Mouse (Mus musculus): Measurements from ENCODE around the gene Hoxa5. TPM values are rescaled to one million over a fixed set of nuclear protein-coding genes. Genes with fewer than 3 reads are reported as not detected.

The Hoxa5 gene
- polyA plus RNA-seq, 1 experiment = 1.3 TPM

DNA sequence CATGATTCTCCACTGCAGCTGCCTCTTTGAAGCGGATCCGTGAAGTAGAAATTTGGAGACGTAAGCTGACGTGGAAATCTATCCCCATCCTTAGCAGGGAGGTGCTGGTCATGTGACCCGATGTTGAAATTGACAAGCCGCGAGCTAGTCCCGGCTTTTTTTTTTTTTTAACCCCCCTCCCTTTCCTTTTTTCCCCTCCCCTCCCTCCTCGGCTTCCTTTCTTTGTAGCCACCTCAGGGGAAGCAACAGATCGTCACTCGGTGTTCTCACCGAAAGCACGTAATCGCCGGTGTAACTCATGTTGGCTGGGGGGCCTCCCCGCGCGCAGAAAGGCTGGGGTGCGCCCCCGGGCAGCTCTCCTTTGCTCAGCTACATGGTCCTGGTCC, 41.4 kb upstream of the Hoxa5 start, which contains the start of gene Hoxa11:
Hoxa11 (minus strand) TSS at position 54 of the 386 bp plus-strand sequence.
- no peak for DNase-seq (ENCODE audit: low read depth in 1 of 2, low spot score in 2 of 2)
- 4% methylated on average over 20 of the region's 20 CpGs for WGBS
- no peak within 1 kb of the TSS; the same call in 1 of the 2 replicates for H3K4me3 ChIP-seq (ENCODE audit: extremely low read depth, insufficient read depth, insufficient read length)
- TF ChIP-seq POLR2A (IDR thresholded peaks at IDR 0.05; ENCODE audit: low read depth, low read length) (no peak), CTCF (IDR thresholded peaks at IDR 0.05; ENCODE audit: extremely low read depth, insufficient read depth, insufficient read length, insufficient replicate concordance) (no peak)
- peaks cover 66% of the 10 kb centered on the region for H3K27me3 ChIP-seq (ENCODE audit: control insufficient read depth, insufficient read depth, low read length)
- no peaks in the 10 kb centered on the region for H3K36me3 ChIP-seq (ENCODE audit: control insufficient read depth, insufficient read depth, low read length)
- H3K4me1 ChIP-seq (ENCODE audit: control insufficient read depth, insufficient read depth, insufficient read length) = peaks cover 15% of the 10 kb centered on the region
- H3K27ac ChIP-seq (ENCODE audit: insufficient read depth, low read length) = no peak within 1 kb of the TSS

DNA sequence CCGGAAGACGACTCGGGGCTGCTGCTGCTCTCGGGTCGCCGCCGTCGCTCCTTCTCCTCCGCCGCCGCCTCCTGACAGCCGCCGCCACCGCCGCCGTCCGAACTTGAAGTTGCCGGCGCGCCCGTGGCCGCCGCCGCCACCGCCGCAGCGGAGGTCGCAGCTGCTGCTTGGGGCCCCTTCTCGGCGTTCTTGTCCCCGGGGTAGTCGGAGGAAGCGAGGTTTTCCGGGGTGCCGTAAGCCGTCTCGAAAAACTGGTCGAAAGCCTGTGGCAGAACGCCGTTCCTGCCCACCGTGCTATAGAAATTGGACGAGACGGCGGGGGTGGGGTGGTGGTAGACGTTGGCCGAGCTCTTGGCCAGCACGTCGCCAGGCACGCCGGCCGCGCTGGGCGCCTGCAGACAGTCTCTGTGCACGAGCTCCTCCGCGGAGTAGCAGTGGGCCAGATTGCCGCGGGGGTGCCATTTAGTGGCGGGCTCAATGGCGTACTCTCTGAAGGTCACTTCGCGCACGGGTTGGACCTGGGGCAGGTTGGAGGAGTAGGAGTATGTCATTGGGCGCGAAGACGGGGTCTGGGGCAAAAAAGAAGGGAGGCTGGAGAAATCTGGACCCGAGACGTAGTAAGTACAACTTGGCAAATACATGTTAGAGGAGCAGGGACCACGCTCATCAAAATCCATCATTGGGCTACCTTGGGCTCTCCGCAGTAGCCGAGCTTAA, 40.8 kb upstream of the Hoxa5 start:
- Histone ChIP-seq H3K4me1 (ENCODE audit: control insufficient read depth, insufficient read depth, insufficient read length) (peaks cover 15% of the 10 kb centered on the region), H3K36me3 (ENCODE audit: control insufficient read depth, insufficient read depth, low read length) (no peaks in the 10 kb centered on the region), H3K27ac (ENCODE audit: insufficient read depth, low read length) (no peak overlapping the region), H3K27me3 (ENCODE audit: control insufficient read depth, insufficient read depth, low read length) (peaks cover 67% of the 10 kb centered on the region), H3K4me3 (ENCODE audit: extremely low read depth, insufficient read depth, insufficient read length) (no peak overlapping the region; the same call in 1 of the 2 replicates)
- TF ChIP-seq POLR2A (IDR thresholded peaks at IDR 0.05; ENCODE audit: low read depth, low read length) (no peak), CTCF (IDR thresholded peaks at IDR 0.05; ENCODE audit: extremely low read depth, insufficient read depth, insufficient read length, insufficient replicate concordance) (no peak)
- WGBS = 3% methylated on average over 71 of the region's 71 CpGs
- no peak for DNase-seq (ENCODE audit: low read depth in 1 of 2, low spot score in 2 of 2)

DNA sequence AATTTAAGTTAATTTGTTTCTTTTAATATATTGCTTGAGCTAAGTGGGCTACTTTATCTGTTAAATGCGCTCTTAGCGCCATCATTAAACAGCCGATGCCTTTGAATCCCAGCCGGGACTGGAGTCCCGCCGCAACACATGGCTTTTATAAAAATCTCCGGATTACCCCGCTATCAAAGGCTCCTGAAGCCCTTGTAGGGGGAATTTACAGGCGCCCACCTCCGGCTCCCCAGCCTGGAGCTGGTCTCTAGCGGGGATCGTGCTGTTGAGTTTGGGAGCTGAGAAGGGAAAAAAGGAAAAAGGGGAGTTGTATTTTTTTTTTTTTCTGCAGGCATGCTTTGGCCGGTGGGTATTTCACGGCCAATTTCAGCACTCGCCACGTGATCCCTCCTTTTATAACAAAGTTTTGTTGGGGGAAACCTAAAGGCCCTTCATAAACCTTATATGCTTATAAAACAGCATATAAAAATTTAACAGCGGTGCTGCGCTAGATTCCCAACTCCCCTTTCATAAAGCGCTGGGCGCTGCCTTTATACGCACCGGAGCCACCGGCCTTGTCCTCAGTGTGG, 40.2 kb upstream of the Hoxa5 start:
- DNase-seq (ENCODE audit: low read depth in 1 of 2, low spot score in 2 of 2) = no peak
- H3K4me1 ChIP-seq (ENCODE audit: control insufficient read depth, insufficient read depth, insufficient read length) = peaks cover 15% of the 10 kb centered on the region
- TF ChIP-seq POLR2A (IDR thresholded peaks at IDR 0.05; ENCODE audit: low read depth, low read length) = no peak
- no peak for TF ChIP-seq CTCF (IDR thresholded peaks at IDR 0.05; ENCODE audit: extremely low read depth, insufficient read depth, insufficient read length, insufficient replicate concordance)
- H3K36me3 ChIP-seq (ENCODE audit: control insufficient read depth, insufficient read depth, low read length) = no peaks in the 10 kb centered on the region
- H3K4me3 ChIP-seq (ENCODE audit: extremely low read depth, insufficient read depth, insufficient read length) = no peak overlapping the region; the same call in 1 of the 2 replicates
- WGBS = 4% methylated on average over 23 of the region's 23 CpGs
- H3K27me3 ChIP-seq (ENCODE audit: control insufficient read depth, insufficient read depth, low read length) = peaks cover 72% of the 10 kb centered on the region
- no peak overlapping the region for H3K27ac ChIP-seq (ENCODE audit: insufficient read depth, low read length)

GRCm38 (mm10) chr6:52243681-52244121, 39.3 kb upstream of the Hoxa5 start:
- no peaks in the 10 kb centered on the region for H3K36me3 ChIP-seq (ENCODE audit: control insufficient read depth, insufficient read depth, low read length)
- no peak overlapping the region for H3K27ac ChIP-seq (ENCODE audit: insufficient read depth, low read length)
- H3K4me3 ChIP-seq (ENCODE audit: extremely low read depth, insufficient read depth, insufficient read length) = no peak overlapping the region
- no peak for DNase-seq (ENCODE audit: low read depth in 1 of 2, low spot score in 2 of 2)
- H3K4me1 ChIP-seq (ENCODE audit: control insufficient read depth, insufficient read depth, insufficient read length) = peaks cover 10% of the 10 kb centered on the region
- H3K27me3 ChIP-seq (ENCODE audit: control insufficient read depth, insufficient read depth, low read length) = peaks cover 67% of the 10 kb centered on the region
- 20% methylated on average over 12 of the region's 12 CpGs for WGBS
- TF ChIP-seq CTCF (IDR thresholded peaks at IDR 0.05; ENCODE audit: extremely low read depth, insufficient read depth, insufficient read length, insufficient replicate concordance) = no peak
- TF ChIP-seq POLR2A (IDR thresholded peaks at IDR 0.05; ENCODE audit: low read depth, low read length) = no peak

DNA sequence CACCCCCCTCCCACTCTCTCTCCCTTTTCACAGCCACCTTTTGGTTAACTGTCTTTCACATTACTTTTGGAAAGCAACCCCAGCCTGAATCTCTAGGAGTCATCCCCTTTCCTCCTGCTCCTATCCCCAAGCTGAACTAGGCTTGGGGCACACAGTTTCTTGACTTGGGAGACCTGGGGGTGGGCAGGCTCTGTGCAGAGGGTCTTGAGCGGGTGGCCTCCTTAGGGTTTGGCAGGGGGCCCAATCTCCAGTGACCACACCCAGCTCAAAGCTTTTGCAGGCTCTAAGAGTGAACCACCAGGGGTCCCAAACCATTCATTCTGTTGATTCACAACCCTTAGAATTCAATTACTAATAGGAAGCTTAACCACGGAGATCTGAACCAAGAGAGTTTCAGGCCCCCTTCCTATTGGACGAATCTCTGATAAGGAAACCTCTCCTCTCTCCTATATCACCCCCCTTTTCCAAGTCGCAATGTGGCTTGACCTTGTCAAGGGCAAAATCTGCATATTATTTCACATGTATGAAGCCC, 38.5 kb upstream of the Hoxa5 start:
- Histone ChIP-seq H3K4me3 (ENCODE audit: extremely low read depth, insufficient read depth, insufficient read length) (no peak overlapping the region), H3K36me3 (ENCODE audit: control insufficient read depth, insufficient read depth, low read length) (no peaks in the 10 kb centered on the region), H3K27me3 (ENCODE audit: control insufficient read depth, insufficient read depth, low read length) (peaks cover 62% of the 10 kb centered on the region), H3K27ac (ENCODE audit: insufficient read depth, low read length) (no peak overlapping the region), H3K4me1 (ENCODE audit: control insufficient read depth, insufficient read depth, insufficient read length) (peaks cover 10% of the 10 kb centered on the region)
- 39% methylated on average over 4 of the region's 4 CpGs for WGBS
- TF ChIP-seq POLR2A (IDR thresholded peaks at IDR 0.05; ENCODE audit: low read depth, low read length) (no peak), CTCF (IDR thresholded peaks at IDR 0.05; ENCODE audit: extremely low read depth, insufficient read depth, insufficient read length, insufficient replicate concordance) (no peak)
- DNase-seq (ENCODE audit: low read depth in 1 of 2, low spot score in 2 of 2) = no peak

DNA sequence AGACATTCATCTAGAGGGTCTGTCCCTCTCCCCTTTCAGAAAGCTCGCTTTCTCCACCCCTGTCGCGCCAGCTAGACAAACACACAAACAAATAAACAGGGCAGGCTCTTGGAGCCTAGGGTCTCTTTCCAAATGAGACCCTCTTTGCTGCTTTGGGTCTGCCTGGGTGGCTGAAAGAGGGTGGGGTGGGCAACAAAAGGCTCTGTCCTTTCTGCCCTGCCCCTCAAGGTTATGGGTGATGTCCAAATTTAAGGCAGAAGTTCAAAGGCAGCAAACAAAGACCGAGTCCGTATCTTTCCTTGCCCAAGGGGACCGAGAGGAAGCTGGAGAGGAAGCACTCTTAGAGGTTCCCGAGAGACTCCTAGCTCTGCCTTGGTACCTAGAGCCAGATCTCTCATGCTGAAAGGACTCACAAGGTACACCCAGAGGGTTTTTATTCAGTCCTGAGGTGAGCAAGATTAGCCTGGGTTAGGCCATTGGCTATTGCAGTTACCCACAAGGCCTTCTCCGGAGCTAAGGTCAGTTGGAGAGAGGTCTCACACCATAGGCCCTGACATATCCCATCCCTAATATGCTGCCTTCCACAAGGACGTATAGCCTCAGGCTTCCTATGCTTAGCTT, 36.7 kb upstream of the Hoxa5 start:
- Histone ChIP-seq H3K4me1 (ENCODE audit: control insufficient read depth, insufficient read depth, insufficient read length) (peaks cover 6% of the 10 kb centered on the region; the same call in 1 of the 2 replicates), H3K27ac (ENCODE audit: insufficient read depth, low read length) (no peak overlapping the region), H3K36me3 (ENCODE audit: control insufficient read depth, insufficient read depth, low read length) (no peaks in the 10 kb centered on the region), H3K4me3 (ENCODE audit: extremely low read depth, insufficient read depth, insufficient read length) (no peak overlapping the region), H3K27me3 (ENCODE audit: control insufficient read depth, insufficient read depth, low read length) (peaks cover 51% of the 10 kb centered on the region)
- no peak for DNase-seq (ENCODE audit: low read depth in 1 of 2, low spot score in 2 of 2)
- TF ChIP-seq POLR2A (IDR thresholded peaks at IDR 0.05; ENCODE audit: low read depth, low read length) = no peak
- no peak for TF ChIP-seq CTCF (IDR thresholded peaks at IDR 0.05; ENCODE audit: extremely low read depth, insufficient read depth, insufficient read length, insufficient replicate concordance)
- WGBS = 9% methylated on average over 9 of the region's 9 CpGs
